Mouse (Mus musculus) lung, postnatal 0 days (tissue): ENCODE results near the gene Gbx2. TPM values are rescaled to one million over a fixed set of nuclear protein-coding genes. Genes with fewer than 3 reads are reported as not detected.

Experiments used
- ATAC-seq: fragments of 200-750 bp; cut with Nextera tagmentation; 2 replicates; pipeline ENCODE4 v1.8.0; 2017; ENCODE audit warnings: moderate library complexity
- DNase-seq: peaks from one replicate; pipeline ENCODE4 v3.0.0-alpha.2; 2016; ENCODE audit warnings: low spot score
- H3K27ac ChIP-seq: fragments of 300-500 bp; sonication (generic); 2 replicates; pipeline ENCODE4 v1.5.1; 2014; ENCODE audit warnings: antibody characterized with exemption, mild to moderate bottlenecking, low read length, mixed read lengths
- H3K27me3 ChIP-seq: fragments of 300-500 bp; sonication (generic); replicated peaks from 2 replicates; pipeline ENCODE4 v1.6.1; 2014; ENCODE audit warnings: low read length, mixed read lengths; ENCODE audit not compliant: insufficient read depth
- H3K36me3 ChIP-seq: fragments of 300-500 bp; sonication (generic); 2 replicates; pipeline ENCODE4 v1.6.1; 2014; ENCODE audit warnings: low read length, mixed read lengths; ENCODE audit not compliant: insufficient read depth
- H3K4me1 ChIP-seq: fragments of 300-500 bp; sonication (generic); 2 replicates; pipeline ENCODE4 v1.6.1; 2014; ENCODE audit warnings: antibody characterized with exemption, low read depth, low read length, mixed read lengths; ENCODE audit not compliant: insufficient read depth
- H3K4me2 ChIP-seq: fragments of 300-500 bp; sonication (generic); replicated peaks from 2 replicates; pipeline ENCODE4 v1.6.1; 2014; ENCODE audit warnings: low read depth, mild to moderate bottlenecking, low read length, moderate library complexity, mixed read lengths
- H3K4me3 ChIP-seq: fragments of 300-500 bp; sonication (generic); 2 replicates; pipeline ENCODE4 v1.5.1; 2014; ENCODE audit warnings: low read depth, low read length
- H3K9ac ChIP-seq: fragments of 300-500 bp; sonication (generic); replicated peaks from 2 replicates; pipeline ENCODE4 v1.6.1; 2014; ENCODE audit warnings: low read depth, mild to moderate bottlenecking
- H3K9me3 ChIP-seq: fragments of 300-500 bp; sonication (generic); 2 replicates; pipeline ENCODE4 v1.6.1; 2016; ENCODE audit warnings: low read length, mixed read lengths
- CTCF ChIP-seq: IDR thresholded peaks from 2 replicates; pipeline ENCODE4 v1.5.1; 2016; ENCODE audit warnings: antibody characterized with exemption, mild to moderate bottlenecking
- EP300 ChIP-seq: IDR thresholded peaks from 2 replicates; pipeline ENCODE4 v1.6.1; 2016; ENCODE audit warnings: antibody characterized with exemption, mild to moderate bottlenecking, control low read depth
- WGBS: fragments of 180-500 bp; shearing (Covaris S2); extraction: QIAGEN DNeasy Blood & Tissue Kit; methylation state at CpG from one replicate; pipeline ENCODE4 v1.1.7; 2014; 5-methylcytosine and 5-hydroxymethylcytosine counted together
- polyA plus RNA-seq: library from polyadenylated mRNA; unstranded; fragments of >200 nt; fragmentation: Nextera tagmentation; extraction: Ambion mirVana; gene quantifications from 2 replicates; pipeline ENCODE4 v1.2.1, GENCODE M21; 2015

Gbx2 gene
- polyA plus RNA-seq, 1 experiment from 2014 or later, result 0.13 TPM

DNA sequence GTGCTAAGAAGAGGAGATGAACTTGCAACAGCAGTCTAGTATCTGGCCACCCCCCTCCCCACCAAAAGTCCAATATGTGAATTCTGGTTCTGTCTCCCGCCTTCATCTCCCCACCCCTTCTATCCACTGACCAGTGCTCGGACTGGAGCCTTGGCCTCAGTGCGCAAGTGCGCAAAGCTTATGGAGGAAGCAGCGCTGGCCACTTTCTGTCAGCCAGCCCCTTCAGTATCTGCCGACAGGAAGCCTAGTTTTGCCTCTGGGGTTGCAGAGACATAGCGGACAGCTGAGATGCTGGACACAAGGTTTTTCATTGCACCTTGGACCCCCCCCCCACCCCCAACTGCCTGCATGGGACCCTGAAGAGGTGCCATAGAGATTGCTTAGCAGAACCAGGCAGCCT, 8.7 kb downstream of the Gbx2 start:
- ATAC-seq (no peak), DNase-seq (no peak)
- peaks cover 3% of the 10 kb centered on the region; the same call in 1 of the 2 replicates for H3K4me1 ChIP-seq
- no peaks in the 10 kb centered on the region for H3K36me3 ChIP-seq
- WGBS, result 3% methylated on average over 7 of the region's 7 CpGs
- TF ChIP-seq CTCF (no peak), EP300 (no peak)
- no peaks in the 10 kb centered on the region for H3K9me3 ChIP-seq
- no peak overlapping the region for H3K9ac ChIP-seq
- H3K27ac ChIP-seq, result no peak overlapping the region
- H3K27me3 ChIP-seq, result peaks cover 79% of the 10 kb centered on the region
- no peak overlapping the region for H3K4me2 ChIP-seq
- no peak overlapping the region for H3K4me3 ChIP-seq

DNA sequence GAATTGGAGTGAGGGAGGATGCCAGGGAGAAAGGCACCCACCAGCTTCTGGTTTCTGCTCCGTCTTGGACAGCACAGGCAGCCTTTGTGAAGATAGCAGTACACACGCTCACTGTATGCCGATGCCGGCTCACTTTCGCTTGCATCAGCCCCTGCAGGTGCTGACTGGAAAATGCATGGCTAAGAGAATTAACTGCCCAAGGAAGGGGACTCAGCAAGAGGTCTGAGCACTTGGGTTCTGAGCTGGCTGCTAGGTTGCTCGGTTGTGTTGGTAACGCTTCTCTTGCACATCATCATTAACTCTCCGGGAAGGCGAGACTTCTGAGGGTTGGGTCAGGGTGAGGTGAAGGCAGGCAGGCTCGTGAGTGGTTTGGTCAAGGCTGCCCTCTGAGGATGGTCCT, 9.2 kb downstream of the Gbx2 start:
- H3K27ac ChIP-seq, result no peak overlapping the region
- H3K27me3 ChIP-seq, result peaks cover 78% of the 10 kb centered on the region
- no peak overlapping the region for H3K9ac ChIP-seq
- H3K36me3 ChIP-seq, result no peaks in the 10 kb centered on the region
- ATAC-seq (no peak), DNase-seq (no peak)
- no peaks in the 10 kb centered on the region for H3K4me1 ChIP-seq
- no peak for TF ChIP-seq CTCF
- TF ChIP-seq EP300, result no peak
- H3K9me3 ChIP-seq, result no peaks in the 10 kb centered on the region
- H3K4me2 ChIP-seq, result no peak overlapping the region
- 2% methylated on average over 10 of the region's 10 CpGs for WGBS
- H3K4me3 ChIP-seq, result no peak overlapping the region

DNA sequence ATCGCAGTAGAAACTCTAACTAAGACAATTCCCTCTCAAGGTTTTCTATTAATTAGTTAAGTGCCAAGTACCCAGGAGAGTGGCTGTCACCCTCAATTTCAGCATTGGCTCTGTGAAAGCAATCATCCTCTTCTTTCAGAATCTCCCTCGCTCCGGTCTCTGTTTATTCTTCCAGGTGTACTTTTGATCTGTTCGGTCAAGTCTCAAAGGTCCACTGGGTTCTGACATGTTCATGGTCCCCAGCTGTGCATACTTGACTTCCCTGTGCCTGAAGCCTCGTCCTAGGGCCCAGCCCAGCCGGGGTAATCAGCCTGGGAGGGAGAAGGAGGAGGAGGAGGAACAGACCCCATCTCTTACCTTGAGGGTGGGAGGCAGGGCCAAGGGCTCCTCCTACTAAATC, 11.8 kb downstream of the Gbx2 start:
- H3K27ac ChIP-seq, result no peak overlapping the region
- WGBS, result 71% methylated on average over 6 of the region's 6 CpGs
- no peaks in the 10 kb centered on the region for H3K36me3 ChIP-seq
- TF ChIP-seq EP300 (no peak), CTCF (no peak)
- no peaks in the 10 kb centered on the region for H3K9me3 ChIP-seq
- peaks cover 54% of the 10 kb centered on the region for H3K27me3 ChIP-seq
- H3K4me3 ChIP-seq, result no peak overlapping the region
- no peak overlapping the region for H3K4me2 ChIP-seq
- no peak for ATAC-seq
- H3K4me1 ChIP-seq, result no peaks in the 10 kb centered on the region
- no peak overlapping the region for H3K9ac ChIP-seq
- no peak for DNase-seq

- Histone ChIP-seq H3K4me1 (no peaks in the 10 kb centered on the region), H3K9ac (no peak overlapping the region), H3K27ac (no peak overlapping the region), H3K4me3 (no peak overlapping the region), H3K27me3 (peaks cover 45% of the 10 kb centered on the region), H3K36me3 (no peaks in the 10 kb centered on the region), H3K4me2 (no peak overlapping the region), H3K9me3 (no peaks in the 10 kb centered on the region)
- no peak for TF ChIP-seq CTCF
- DNase-seq (no peak), ATAC-seq (no peak)
- WGBS, result 21% methylated on average over 18 of the region's 18 CpGs
Observed at GRCm38 (mm10) chr1:89918111-89918510, 12.9 kb downstream of the Gbx2 start.

GRCm38 (mm10) chr1:89913611-89914010, 17.4 kb downstream of the Gbx2 start:
- DNase-seq (no peak), ATAC-seq (no peak)
- Histone ChIP-seq H3K9ac (no peak overlapping the region), H3K4me3 (no peak overlapping the region), H3K4me1 (no peaks in the 10 kb centered on the region), H3K4me2 (no peak overlapping the region), H3K36me3 (no peaks in the 10 kb centered on the region), H3K27ac (no peak overlapping the region), H3K9me3 (no peaks in the 10 kb centered on the region), H3K27me3 (peaks cover 15% of the 10 kb centered on the region; the same call in 1 of the 2 replicates)
- 77% methylated on average over 4 of the region's 4 CpGs for WGBS
- TF ChIP-seq CTCF, result no peak
- TF ChIP-seq EP300, result no peak

- H3K9ac ChIP-seq, result no peak overlapping the region
- no peak for DNase-seq
- no peaks in the 10 kb centered on the region for H3K36me3 ChIP-seq
- H3K4me2 ChIP-seq, result no peak overlapping the region
- H3K9me3 ChIP-seq, result no peaks in the 10 kb centered on the region
- no peak for TF ChIP-seq CTCF
- no peak for TF ChIP-seq EP300
- no peak for ATAC-seq
- H3K27ac ChIP-seq, result no peak overlapping the region
- no peak overlapping the region for H3K4me3 ChIP-seq
- H3K4me1 ChIP-seq, result no peaks in the 10 kb centered on the region
- H3K27me3 ChIP-seq, result peaks cover 3% of the 10 kb centered on the region; the same call in 1 of the 2 replicates
- 40% methylated on average over 5 of the region's 5 CpGs for WGBS
Observed at GRCm38 (mm10) chr1:89912392-89912791, 18.6 kb downstream of the Gbx2 start.

- WGBS, result 81% methylated on average over 8 of the region's 8 CpGs
- no peaks in the 10 kb centered on the region for H3K9me3 ChIP-seq
- no peak for DNase-seq
- H3K4me2 ChIP-seq, result no peak overlapping the region
- no peaks in the 10 kb centered on the region for H3K36me3 ChIP-seq
- no peaks in the 10 kb centered on the region for H3K27me3 ChIP-seq
- no peak overlapping the region for H3K4me3 ChIP-seq
- ATAC-seq, result no peak
- no peak overlapping the region for H3K27ac ChIP-seq
- TF ChIP-seq CTCF, result no peak
- no peak for TF ChIP-seq EP300
- no peaks in the 10 kb centered on the region for H3K4me1 ChIP-seq
- no peak overlapping the region for H3K9ac ChIP-seq
Observed at GRCm38 (mm10) chr1:89909796-89910195, 21.2 kb downstream of the Gbx2 start.
